Mouse (Mus musculus) lung, postnatal 4 days (tissue): ENCODE measurements around the gene Gm525.
"Not testable (repeated sequence)": the region's sequence is repeated elsewhere in the genome, so short reads cannot be mapped to it uniquely, and the experiment has no call there.

Source experiments
- DNase-seq, 2 experiments: peaks; one replicate each; pipeline ENCODE4 v3.0.0; 2021

The Gm525 gene

GRCm38 (mm10) chr11:89064312-89064711, 9.3 kb upstream of the Gm525 start:
- DNase-seq: no peak

DNA sequence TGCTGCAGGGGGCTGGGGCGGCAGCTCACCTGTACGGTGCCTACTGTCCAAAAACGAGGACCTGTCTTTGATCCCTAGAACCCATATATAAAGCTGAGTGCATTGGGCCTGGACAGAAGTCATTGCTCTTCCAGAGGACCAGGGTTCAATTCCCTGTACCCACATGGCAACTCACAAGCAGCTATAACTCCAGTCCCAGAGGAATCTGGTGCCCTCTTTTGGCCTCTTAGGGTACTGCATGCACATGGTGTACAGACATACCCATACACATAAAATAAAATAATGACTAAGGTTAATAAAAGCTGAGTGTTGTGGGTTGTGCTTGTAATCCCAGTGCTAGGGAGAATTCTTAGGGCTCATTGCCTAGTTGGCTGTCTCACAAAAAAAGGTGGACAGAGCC, 8.3 kb upstream of the Gm525 start:
- DNase-seq: no peak

- no peak for DNase-seq
Measured at GRCm38 (mm10) chr11:89066126-89066525, 7.5 kb upstream of the Gm525 start.

DNA sequence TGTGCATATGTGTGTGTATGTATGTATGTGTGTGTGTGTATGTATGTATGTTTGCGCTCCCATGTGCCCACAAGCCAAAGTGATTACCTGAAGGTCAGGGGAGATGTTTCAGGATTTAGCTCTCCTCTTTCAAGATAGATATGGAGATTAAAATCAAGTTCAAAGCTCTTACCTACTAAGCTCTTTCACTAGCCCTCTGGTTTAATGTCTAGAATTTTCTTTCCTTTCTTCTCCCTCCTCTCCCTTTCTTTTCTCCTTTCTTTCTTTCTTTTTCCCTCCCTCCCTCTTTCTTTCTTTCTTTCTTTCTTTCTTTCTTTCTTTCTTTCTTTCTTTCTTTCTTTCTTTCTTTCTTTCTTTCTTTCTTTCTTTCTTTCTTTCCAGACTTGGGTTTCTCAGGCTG, 6.9 kb upstream of the Gm525 start, which contains the start of gene Dgke:
TSS of gene Dgke (minus strand) at position 101 of the 400 bp plus-strand sequence.
- no peak for DNase-seq

DNA sequence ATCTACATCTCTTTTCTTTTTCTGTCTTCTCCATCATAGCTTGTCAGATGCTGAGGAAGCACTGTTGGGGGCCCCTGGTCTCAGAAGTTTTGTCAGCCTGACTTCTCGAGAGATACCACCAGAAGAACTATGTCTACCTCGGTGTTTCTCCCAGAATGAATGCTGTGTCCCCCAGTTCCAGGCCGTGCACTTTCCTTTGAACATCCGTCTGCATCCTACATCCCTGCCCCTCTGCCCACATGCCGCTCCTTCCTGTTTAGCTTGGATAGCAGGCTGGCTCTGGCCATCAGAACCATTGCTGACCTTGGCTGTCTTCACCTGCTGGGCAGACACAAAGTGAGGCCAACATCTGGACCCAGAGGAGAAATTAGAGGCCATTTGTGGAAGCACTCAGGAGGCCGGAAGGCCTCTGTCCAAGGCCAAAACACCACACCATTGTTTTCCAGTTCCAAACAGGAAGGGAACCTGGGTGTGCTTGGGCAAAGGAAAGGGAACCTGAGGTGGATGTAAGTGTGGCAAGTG, 6.3 kb upstream of the Gm525 start:
- DNase-seq: peak; percentile 18 to 39

GRCm38 (mm10) chr11:89067871-89068490, 5.7 kb upstream of the Gm525 start:
- DNase-seq: no peak

DNA sequence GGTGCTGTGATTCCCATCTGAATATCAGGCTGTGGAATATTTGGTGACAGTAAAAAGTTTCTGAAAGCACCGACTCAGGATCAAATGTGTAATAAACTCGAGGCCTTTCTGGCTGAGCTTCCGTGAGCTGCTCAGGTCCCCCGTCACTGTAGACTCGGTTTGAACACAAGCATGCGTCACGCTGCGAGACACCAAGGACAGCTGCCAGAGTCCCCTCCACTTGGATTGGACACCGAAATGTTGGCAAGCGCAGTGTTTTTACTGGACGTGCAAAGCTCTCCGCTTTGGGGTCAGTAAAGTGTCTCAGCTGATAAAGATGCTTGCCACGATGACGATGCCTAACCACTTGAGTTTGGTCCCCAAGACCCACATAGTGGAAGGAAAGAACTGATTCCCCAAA, 5.0 kb upstream of the Gm525 start:
- DNase-seq: peak in 1 of 2 experiments; percentile 50

GRCm38 (mm10) chr11:89069303-89069702, 4.3 kb upstream of the Gm525 start:
- DNase-seq: peak in 1 of 2 experiments; percentile 73

DNA sequence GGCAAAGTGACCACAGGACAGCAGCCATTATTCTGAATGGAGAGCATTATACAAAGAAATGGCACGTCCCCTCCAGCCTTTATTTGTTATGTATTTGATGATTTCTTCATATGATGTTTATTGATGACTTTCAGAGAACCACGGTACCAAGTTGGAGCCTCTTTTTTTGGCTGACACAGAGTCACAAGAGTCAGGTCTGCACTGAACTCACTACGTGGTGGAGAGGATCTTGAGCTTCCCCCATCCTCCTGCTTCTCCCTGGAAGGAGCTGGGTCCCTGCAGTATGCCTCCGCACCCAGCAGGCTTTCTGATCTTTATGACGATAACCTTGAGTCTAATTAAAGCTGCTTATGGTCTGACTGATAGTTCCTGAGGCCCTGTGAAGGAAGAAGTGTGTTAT, 2.1 kb upstream of the Gm525 start:
- DNase-seq: no peak

- DNase-seq: no peak
Measured at GRCm38 (mm10) chr11:89074783-89075413, 1.3 kb downstream of the Gm525 start.

GRCm38 (mm10) chr11:89076370-89076821, 2.8 kb downstream of the Gm525 start:
- DNase-seq: peak in 1 of 2 experiments; percentile 34

- no peak for DNase-seq
Measured at GRCm38 (mm10) chr11:89077601-89078000, 4.0 kb downstream of the Gm525 start.

DNA sequence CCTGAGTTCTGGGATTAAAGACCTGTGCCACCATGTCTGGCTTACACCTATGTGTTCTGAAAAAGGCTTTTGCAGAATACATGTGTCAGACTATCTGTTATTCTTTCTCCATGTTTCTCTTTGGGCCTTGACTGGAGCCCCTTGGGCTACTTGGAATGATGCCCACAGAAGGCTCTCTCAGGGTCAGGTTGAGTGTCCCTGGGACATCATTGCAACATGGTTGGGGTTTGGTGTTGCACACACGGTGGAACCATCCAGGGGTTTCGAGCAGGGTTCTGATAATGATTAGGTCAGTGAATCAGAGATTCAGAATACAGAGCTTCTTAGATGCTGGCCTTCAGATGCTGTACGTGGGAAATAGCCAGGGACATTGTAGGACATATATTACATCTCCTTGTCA, 4.7 kb downstream of the Gm525 start:
- DNase-seq: no peak

DNA sequence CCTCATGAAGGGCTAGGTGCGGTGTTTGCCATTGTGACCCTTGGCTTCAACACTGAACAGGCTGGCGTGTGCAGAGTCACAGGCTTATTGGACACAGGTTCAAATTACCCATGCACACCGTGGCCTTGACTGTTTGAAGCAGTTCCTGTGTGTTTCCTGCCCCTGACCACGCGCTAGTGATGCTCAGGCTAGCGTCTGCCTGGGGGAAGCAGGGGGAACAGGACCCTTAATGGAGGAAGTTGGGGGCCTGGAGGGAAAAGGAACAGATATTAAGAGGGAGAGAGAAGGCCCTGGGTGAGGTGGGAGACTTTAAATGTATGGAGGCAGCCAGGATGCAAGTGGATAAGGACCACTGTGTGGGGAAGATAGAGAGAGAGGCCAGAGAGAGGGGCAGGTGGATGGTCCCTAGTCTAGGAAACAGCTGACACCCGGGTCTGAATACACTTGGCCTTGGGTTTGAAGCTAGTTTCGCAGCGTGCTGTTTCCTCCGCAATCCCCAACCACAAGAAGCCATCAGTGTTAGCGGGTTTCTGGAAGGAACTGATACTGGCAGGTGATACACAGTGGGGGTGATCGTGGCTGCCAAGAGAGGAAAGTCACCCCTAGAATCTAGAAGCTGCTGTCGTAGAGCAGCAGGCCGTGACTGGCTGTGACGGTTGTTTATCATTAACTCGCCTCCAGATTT, 5.5 kb downstream of the Gm525 start:
- DNase-seq: peak in 1 of 2 experiments; percentile 30

GRCm38 (mm10) chr11:89081906-89082305, 8.3 kb downstream of the Gm525 start:
- DNase-seq: not testable (repeated sequence)

- DNase-seq: not testable (repeated sequence)
Measured at GRCm38 (mm10) chr11:89082691-89083090, 9.1 kb downstream of the Gm525 start.

- DNase-seq: peak in 1 of 2 experiments; percentile 58
Measured at GRCm38 (mm10) chr11:89084601-89085000, 11.0 kb downstream of the Gm525 start.

DNA sequence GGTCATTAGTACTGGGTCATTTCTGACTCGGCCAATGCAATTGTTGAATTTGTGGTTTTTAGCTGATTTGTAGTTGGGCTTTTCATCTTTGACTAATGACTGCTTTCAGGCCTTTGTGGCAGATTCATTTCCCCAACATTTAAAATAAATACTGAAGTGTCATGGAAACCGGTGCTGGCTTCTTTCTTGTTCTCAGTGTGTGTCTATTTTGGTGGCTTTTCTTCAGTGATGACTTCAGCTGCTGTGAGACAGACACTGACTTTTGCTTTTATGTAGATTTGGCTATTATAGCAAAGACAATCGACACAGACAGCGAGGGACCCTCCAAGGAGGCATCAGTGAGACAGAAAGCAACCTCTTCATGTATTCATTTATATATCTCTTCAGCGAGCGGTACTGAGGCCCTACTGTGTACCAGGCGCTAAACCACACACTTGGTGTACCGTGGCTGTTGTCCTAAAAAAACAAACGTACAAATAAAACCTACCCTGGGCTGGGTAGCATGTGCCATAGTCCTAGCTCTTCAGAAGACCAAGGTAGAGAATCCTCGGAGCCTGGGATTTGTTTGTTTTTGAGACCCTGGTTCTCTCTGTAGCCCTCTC, 12.7 kb downstream of the Gm525 start:
- DNase-seq: no peak

- DNase-seq: no peak
Measured at GRCm38 (mm10) chr11:89088754-89089153, 15.1 kb downstream of the Gm525 start.

DNA sequence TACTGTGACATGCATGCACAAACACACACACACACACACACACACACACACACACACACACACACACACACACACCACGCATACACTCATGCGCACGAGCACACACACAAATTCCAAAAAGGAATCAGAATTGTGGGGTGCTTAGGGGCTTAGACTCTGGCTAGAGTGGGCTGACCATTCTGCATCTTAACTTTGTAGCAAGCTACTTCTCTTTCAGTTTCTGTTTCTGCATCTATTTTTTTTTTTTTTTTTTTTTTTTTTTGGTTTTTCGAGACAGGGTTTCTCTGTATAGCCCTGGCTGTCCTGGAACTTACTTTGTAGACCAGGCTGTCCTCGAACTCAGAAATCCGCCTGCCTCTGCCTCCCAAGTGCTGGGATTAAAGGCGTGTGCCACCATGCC, 16.7 kb downstream of the Gm525 start:
- not testable (repeated sequence) for DNase-seq

GRCm38 (mm10) chr11:89092714-89093113, 19.1 kb downstream of the Gm525 start:
- peak; percentile 53 to 62 for DNase-seq

GRCm38 (mm10) chr11:89095306-89095705, 21.7 kb downstream of the Gm525 start:
- DNase-seq: no peak

GRCm38 (mm10) chr11:89097292-89097691, 23.7 kb downstream of the Gm525 start:
- DNase-seq: not testable (repeated sequence)
